Mouse (Mus musculus) liver, embryonic 16.5 days (tissue): Measurements from ENCODE around the gene Gm44973. TPM values are rescaled to one million over a fixed set of nuclear protein-coding genes. Genes with fewer than 3 reads are reported as not detected.
"Not testable (repeated sequence)": the region's sequence is repeated elsewhere in the genome, so short reads cannot be mapped to it uniquely, and the experiment has no call there.

Experiments
- ATAC-seq: fragments of 200-750 bp; cut with Nextera tagmentation; 2 replicates; pipeline ENCODE4 v1.8.0; 2017; ENCODE audit warnings: low read depth, mild to moderate bottlenecking, moderate number of reproducible peaks, moderate library complexity
- H3K27ac ChIP-seq: fragments of 300-500 bp; sonication (generic); 2 replicates; pipeline ENCODE4 v1.5.1; 2014; ENCODE audit warnings: mild to moderate bottlenecking, low read length
- H3K27me3 ChIP-seq: fragments of 300-500 bp; sonication (generic); 2 replicates; pipeline ENCODE4 v1.6.1; 2014; ENCODE audit warnings: low read depth, low read length, mixed read lengths; ENCODE audit not compliant: control insufficient read depth, insufficient read depth
- H3K36me3 ChIP-seq: fragments of 300-500 bp; sonication (generic); 2 replicates; pipeline ENCODE4 v1.6.1; 2014; ENCODE audit warnings: mild to moderate bottlenecking; ENCODE audit not compliant: control insufficient read depth, insufficient read depth
- H3K4me1 ChIP-seq: fragments of 300-500 bp; sonication (generic); 2 replicates; pipeline ENCODE4 v1.6.1; 2014; ENCODE audit warnings: low read depth, low read length, mixed read lengths; ENCODE audit not compliant: control insufficient read depth
- H3K4me2 ChIP-seq: fragments of 300-500 bp; sonication (generic); 2 replicates; pipeline ENCODE4 v1.6.1; 2014; ENCODE audit warnings: low read depth, low read length, mixed read lengths
- H3K4me3 ChIP-seq: fragments of 300-500 bp; sonication (generic); 2 replicates; pipeline ENCODE4 v1.5.1; 2014; ENCODE audit warnings: low read depth, mild to moderate bottlenecking, low read length
- H3K9ac ChIP-seq: fragments of 300-500 bp; sonication (generic); 2 replicates; pipeline ENCODE4 v1.6.1; 2014; ENCODE audit warnings: low read depth, low read length
- H3K9me3 ChIP-seq: fragments of 300-500 bp; sonication (generic); replicated peaks from 2 replicates; pipeline ENCODE4 v1.6.1; 2016; ENCODE audit warnings: low read length; ENCODE audit not compliant: control insufficient read depth
- WGBS: fragments of 180-500 bp; shearing (Covaris S2); extraction: QIAGEN DNeasy Blood & Tissue Kit; methylation state at CpG from one replicate; pipeline ENCODE4 v1.1.7; 2014; ENCODE audit not compliant: insufficient replicate concordance; 5-methylcytosine and 5-hydroxymethylcytosine counted together
- polyA plus RNA-seq: library from polyadenylated mRNA; unstranded; fragments of >200 nt; fragmentation: Nextera tagmentation; extraction: Ambion mirVana; gene quantifications from 2 replicates; pipeline ENCODE4 v1.2.1, GENCODE M21; 2015

Gene Gm44973
- polyA plus RNA-seq, 1 experiment from 2014 or later, result 0.58 TPM

DNA sequence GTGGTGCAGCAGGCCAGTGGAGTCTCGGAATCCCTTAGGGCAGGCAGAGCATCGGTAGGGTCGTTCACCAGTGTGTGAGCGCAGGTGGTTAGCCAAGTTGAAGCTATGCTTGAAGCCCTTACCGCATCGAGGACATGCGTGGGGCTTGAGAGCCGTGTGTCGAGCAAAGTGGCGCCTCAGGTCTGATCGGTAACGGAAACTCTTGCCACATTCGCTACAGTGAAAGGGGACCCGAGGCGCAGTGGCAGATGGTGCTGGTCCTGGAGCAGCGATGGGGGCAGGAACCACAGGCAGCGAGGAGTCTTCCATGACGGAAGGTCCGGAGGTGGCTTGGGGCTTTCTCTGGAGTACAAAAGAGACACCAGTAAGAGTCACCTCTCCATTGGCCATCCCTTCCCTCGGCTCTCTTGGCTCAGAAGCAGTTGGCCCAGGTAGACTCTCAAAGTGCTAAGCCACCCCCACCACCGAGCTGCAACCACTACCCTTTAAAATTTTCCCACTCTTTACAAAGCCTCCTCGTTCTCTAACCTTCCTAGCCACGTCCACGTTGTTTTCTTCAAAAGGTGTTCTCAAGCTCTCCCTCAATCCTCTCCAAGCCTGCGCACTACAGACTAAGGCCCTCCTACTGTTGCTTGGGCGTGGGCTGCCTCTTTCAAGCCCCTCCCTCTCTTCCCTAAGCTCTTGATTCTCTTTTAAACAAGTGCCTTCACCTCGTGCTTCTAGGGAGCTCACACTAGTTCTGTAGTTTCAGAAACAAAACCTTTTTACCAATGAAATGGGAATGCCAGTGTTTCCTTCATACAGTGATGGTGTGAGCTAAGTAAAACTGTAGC, 2.4 kb upstream of the Gm44973 start:
- H3K4me3 ChIP-seq, result peak overlapping the region; percentile 14; the same call in 1 of the 2 replicates
- WGBS, result 80% methylated on average over 27 of the region's 27 CpGs
- no peaks in the 10 kb centered on the region for H3K9me3 ChIP-seq
- H3K9ac ChIP-seq, result no peak overlapping the region
- peaks cover 17% of the 10 kb centered on the region for H3K4me1 ChIP-seq
- peaks cover 58% of the 10 kb centered on the region for H3K36me3 ChIP-seq
- H3K4me2 ChIP-seq, result peak overlapping the region; percentile 31; the same call in 1 of the 2 replicates
- peak overlapping the region; percentile 55; the same call in 1 of the 2 replicates for H3K27ac ChIP-seq
- H3K27me3 ChIP-seq, result no peaks in the 10 kb centered on the region
- ATAC-seq, result no peak

DNA sequence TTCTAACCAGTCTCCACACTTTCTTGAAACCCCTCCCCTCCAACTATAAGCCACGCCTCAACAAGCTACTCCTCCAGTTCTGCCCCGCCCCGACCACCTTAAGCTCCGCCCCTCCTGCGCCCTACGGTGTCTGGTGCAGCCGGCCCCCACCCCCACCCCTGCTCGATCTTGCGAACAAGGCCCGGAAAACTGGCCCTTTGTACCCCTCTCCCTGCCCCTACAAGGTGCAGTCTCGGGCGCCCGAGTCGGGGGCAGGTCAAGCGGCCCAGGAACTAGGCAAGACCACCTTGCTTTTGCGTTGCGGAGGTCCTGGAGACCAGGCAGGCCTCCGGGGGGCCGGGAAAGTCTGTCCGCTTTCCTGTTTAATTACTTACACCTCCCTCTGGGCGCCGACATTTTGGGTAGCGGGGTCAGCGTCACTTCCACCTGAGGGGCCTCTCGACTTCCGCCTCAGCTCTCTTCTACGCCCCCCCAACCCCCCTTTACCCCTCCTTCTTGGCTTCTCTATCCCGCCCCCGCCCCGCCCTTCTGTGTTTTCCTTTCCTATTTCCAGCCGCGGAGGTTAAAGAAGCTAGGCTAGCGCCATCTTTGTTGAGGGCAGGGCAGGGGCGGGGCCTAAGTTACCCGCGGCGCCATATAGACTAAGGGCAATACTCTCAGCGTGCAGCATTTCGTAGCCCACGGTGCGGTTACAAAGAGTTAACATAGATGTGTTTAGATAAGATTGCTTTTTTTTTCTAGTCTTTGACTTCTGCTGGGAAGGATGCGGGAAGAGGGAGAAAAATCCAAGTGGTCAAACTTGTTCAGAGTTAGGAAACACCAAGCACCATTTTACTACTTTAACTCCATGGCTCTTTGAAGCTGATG, 812 bp upstream of the Gm44973 start, which contains the start of the genes Zfp524 and Fiz1:
Gene Zfp524, plus strand, starts transcription at position 165 of the 867 bp plus-strand sequence.
Gene Fiz1, minus strand, starts transcription at position 447 of the 867 bp plus-strand sequence.
- Histone ChIP-seq H3K27me3 (no peaks in the 10 kb centered on the region), H3K27ac (peak within 1 kb of the TSS; percentile 98), H3K4me2 (peak within 1 kb of the TSS; percentile 90), H3K9me3 (no peaks in the 10 kb centered on the region), H3K9ac (peak within 1 kb of the TSS; percentile 88), H3K4me1 (peaks cover 20% of the 10 kb centered on the region), H3K36me3 (peaks cover 43% of the 10 kb centered on the region), H3K4me3 (peak within 1 kb of the TSS; percentile 81)
- peak; percentile 79 for ATAC-seq
- WGBS, result under 1% methylated on average over 42 of the region's 42 CpGs

DNA sequence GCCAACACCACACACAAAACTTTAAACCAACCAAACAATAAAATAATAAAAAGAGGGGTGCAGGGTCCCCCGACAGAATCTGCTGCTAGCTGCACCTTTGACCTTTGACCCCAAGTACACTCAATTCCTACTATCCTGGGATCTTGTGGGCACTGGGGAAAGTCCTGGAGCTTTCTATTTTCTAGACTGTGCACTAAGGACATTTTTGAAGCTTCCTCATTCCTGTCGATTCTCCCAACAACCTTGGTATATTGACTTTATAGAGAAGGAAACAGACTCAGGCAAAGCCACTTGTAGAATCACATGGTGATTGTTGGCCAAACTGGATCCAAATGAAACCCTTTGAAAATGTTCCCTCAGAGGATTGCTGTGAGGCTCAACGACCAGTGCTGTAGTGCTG, 761 bp downstream of the Gm44973 start:
- Histone ChIP-seq H3K27ac (peak overlapping the region; percentile 98), H3K9ac (peak overlapping the region; percentile 88), H3K4me1 (peaks cover 29% of the 10 kb centered on the region), H3K9me3 (no peaks in the 10 kb centered on the region), H3K4me2 (peak overlapping the region; percentile 90), H3K4me3 (peak overlapping the region; percentile 81), H3K27me3 (no peaks in the 10 kb centered on the region), H3K36me3 (peaks cover 29% of the 10 kb centered on the region)
- 28% methylated on average over 3 of the region's 3 CpGs for WGBS
- no peak for ATAC-seq

DNA sequence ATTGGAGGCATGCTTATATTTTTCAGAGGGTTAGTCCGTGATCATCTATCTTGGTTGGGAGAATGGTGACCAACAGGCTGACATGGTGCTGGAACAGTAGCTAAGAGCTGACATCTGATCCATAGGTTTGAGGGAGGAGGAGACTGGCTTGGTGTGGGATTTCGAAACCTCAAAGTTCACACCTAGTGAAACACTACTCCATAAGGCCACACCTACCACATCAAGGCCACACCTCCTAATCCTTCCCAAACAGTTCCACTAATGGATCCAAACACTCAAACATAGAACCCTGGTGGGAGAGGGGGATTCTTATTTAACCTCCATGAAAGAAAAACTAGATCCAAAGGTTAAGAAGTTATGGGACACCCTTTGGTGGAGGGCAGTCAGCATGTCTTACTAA, 1.6 kb downstream of the Gm44973 start:
- Histone ChIP-seq H3K27ac (no peak overlapping the region), H3K4me1 (peaks cover 35% of the 10 kb centered on the region), H3K4me2 (no peak overlapping the region), H3K27me3 (no peaks in the 10 kb centered on the region), H3K9me3 (no peaks in the 10 kb centered on the region), H3K9ac (no peak overlapping the region), H3K36me3 (peaks cover 21% of the 10 kb centered on the region), H3K4me3 (no peak overlapping the region)
- ATAC-seq, result no peak
- 94% methylated on average over 2 of the region's 2 CpGs for WGBS

DNA sequence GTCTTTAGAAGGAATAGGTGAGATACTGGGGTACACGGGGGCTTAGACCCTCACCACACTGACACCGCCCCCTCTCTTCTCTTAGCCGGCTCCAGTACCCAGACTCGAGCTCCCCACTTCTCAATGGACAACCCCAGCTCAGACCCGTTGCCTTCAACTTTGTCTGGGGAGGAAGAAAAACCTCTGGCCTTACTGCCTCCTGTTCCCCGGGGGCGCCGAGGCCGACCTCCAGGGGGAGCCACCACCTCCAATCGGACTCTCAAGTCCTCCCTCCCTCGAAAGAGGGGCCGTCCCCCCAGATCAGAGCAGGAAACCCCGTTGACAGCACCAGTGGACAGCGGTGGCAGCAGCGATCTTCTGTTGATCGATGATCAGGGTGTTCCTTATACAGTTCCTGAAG, 2.1 kb downstream of the Gm44973 start:
- Histone ChIP-seq H3K4me3 (no peak overlapping the region), H3K27me3 (no peaks in the 10 kb centered on the region), H3K4me2 (no peak overlapping the region), H3K9ac (no peak overlapping the region), H3K27ac (no peak overlapping the region), H3K4me1 (peaks cover 37% of the 10 kb centered on the region), H3K36me3 (peaks cover 19% of the 10 kb centered on the region), H3K9me3 (no peaks in the 10 kb centered on the region)
- ATAC-seq, result no peak
- WGBS, result 80% methylated on average over 16 of the region's 16 CpGs

DNA sequence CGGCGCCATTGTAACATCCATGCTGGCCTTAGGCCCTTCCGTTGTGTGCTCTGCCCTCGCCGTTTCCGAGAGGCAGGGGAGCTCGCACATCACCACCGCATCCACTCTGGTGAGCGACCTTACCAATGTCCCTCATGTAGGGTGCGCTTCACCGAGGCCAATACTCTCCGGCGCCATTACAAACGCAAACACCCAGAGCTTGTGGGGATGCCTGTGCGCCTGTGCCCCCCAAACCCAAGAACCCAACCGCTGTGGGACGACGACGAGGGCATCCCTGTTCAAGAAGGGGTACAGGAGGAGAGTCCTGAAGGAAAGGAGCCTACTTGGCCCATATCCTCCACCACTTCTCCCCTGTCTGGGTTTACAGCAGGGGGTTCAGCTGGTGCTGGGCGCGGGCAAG, 2.6 kb downstream of the Gm44973 start:
- H3K36me3 ChIP-seq, result peaks cover 13% of the 10 kb centered on the region
- H3K27me3 ChIP-seq, result no peaks in the 10 kb centered on the region
- no peak overlapping the region for H3K4me2 ChIP-seq
- no peak overlapping the region for H3K9ac ChIP-seq
- H3K27ac ChIP-seq, result no peak overlapping the region
- peaks cover 38% of the 10 kb centered on the region for H3K4me1 ChIP-seq
- no peak for ATAC-seq
- no peak overlapping the region for H3K4me3 ChIP-seq
- 90% methylated on average over 21 of the region's 21 CpGs for WGBS
- no peaks in the 10 kb centered on the region for H3K9me3 ChIP-seq

DNA sequence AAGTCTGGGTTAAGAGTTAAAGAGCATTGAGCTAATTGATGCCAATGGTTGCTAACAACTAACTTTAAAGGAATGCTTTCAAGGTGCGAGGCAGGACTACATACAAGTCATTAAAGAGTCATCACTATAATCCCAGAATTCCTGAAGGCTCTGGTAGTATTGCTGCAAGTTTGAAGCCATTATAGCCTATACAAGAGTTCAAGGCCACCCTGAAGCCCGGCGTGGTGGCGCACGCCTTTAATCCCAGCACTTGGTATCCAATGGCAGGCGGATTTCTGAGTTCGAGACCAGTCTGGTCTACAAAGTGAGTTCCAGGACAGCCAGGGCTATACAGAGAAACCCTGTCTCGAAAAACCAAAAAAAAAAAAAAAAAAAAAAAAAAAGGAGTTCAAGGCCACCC, 4.3 kb downstream of the Gm44973 start:
- Histone ChIP-seq H3K4me3 (peak overlapping the region; percentile 87), H3K36me3 (peaks cover 13% of the 10 kb centered on the region), H3K4me1 (peaks cover 30% of the 10 kb centered on the region), H3K27ac (peak overlapping the region; percentile 96), H3K9ac (peak overlapping the region; percentile 96), H3K4me2 (peak overlapping the region; percentile 78)
- H3K27me3 ChIP-seq, ATAC-seq, H3K9me3 ChIP-seq: not testable (repeated sequence)
- 26% methylated on average over 8 of the region's 8 CpGs for WGBS

DNA sequence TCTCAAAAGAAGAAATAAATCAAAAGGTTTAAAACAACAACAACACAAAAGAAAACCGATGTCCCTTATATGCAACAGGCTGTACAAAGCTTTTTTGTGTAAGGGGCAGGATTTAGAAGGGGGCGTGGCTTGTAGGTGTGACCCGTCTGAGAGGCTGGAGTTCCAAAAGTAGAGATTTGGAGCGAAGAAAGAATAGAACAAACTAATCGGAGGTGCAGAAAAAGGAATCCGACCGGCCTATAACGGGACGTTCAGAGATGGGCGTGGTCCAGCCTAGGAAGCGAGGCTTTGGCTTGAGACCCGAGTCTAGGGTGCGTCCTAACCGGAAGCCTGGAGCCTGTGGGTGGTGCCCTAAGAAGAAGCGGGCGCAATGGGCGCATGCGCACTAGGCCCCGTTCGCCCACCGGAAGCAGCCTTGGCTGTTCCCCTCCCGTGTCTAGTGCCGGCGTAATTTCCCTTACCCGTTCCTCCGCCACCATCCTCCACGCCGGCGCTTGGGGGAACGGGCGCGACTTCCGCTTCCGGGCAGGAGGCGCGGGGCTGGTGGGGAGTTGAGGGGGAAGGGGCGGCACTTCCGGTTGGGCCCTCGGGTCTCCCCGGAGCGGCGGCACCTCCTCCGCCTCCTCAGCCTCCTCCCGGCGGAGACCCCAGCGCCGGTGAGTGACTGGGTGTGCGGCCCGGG, 4.8 kb downstream of the Gm44973 start, which contains the start of the genes Zfp865 and Ccdc106:
Gene Zfp865, plus strand, starts transcription at position 377 of the 682 bp plus-strand sequence.
Gene Ccdc106, plus strand, starts transcription at position 554 of the 682 bp plus-strand sequence.
- Histone ChIP-seq H3K4me2 (peak within 1 kb of the TSS; percentile 78), H3K27ac (peak within 1 kb of the TSS; percentile 96), H3K9ac (peak within 1 kb of the TSS; percentile 96), H3K4me3 (peak within 1 kb of the TSS; percentile 87), H3K36me3 (peaks cover 13% of the 10 kb centered on the region), H3K9me3 (no peaks in the 10 kb centered on the region), H3K4me1 (peaks cover 30% of the 10 kb centered on the region), H3K27me3 (no peaks in the 10 kb centered on the region)
- WGBS, result under 1% methylated on average over 42 of the region's 49 CpGs
- peak; percentile 86 for ATAC-seq
